Mouse (Mus musculus) splenic B cell, adult 2 months (primary cell): ENCODE data around the gene B4galnt1.
A peak's percentile ranks its signal among the peaks of the same experiment; 100 is the strongest.

Source experiments
- DNase-seq: peaks from one replicate; pipeline ENCODE4 v3.0.0-alpha.2; 2011; ENCODE audit warnings: low read depth, low spot score
- H3K27me3 ChIP-seq: 2 replicates; pipeline ENCODE4 v1.6.1; 2012; ENCODE audit warnings: mild to moderate bottlenecking, low read length, moderate library complexity, mixed read lengths; ENCODE audit not compliant: control insufficient read depth, poor library complexity, insufficient read depth, severe bottlenecking
- H3K36me3 ChIP-seq: 2 replicates; pipeline ENCODE4 v1.6.1; 2012; ENCODE audit warnings: mild to moderate bottlenecking, low read length, moderate library complexity, mixed read lengths; ENCODE audit not compliant: control insufficient read depth, poor library complexity, insufficient read depth, severe bottlenecking

B4galnt1 gene

DNA sequence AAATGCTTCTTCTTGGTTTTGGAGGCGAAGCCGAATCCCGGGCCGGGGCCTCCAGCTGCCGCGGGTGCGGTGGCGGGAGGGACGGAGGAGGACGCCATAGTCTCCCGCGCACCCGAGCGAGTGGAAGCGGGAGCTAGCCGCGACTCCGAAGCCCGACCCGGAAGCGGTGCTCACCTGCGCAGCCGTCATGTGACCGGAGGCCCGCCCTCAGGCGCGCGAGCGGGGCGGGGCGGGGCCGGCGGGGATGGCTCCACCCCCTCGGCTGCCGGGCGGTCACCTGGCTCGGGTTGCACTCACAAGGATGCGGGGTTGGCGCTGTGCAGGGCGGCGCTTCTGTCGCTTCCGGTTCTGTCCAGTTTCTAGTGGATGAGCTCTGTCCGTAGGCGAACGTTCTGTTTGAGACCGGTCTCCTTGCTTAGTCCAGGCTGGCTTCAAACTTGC, 46.4 kb downstream of the B4galnt1 start, which contains the start of gene Pip4k2c:
TSS of gene Pip4k2c (minus strand) at position 172 of the 441 bp plus-strand sequence.
- DNase-seq, result peak; percentile 93
- Histone ChIP-seq H3K27me3 (no peaks in the 10 kb centered on the region), H3K36me3 (no peaks in the 10 kb centered on the region; the same call in 1 of the 2 replicates)

GRCm38 (mm10) chr10:127213272-127213671, 48.2 kb downstream of the B4galnt1 start:
- DNase-seq, result no peak
- Histone ChIP-seq H3K27me3 (no peaks in the 10 kb centered on the region), H3K36me3 (no peaks in the 10 kb centered on the region)

- Histone ChIP-seq H3K36me3 (no peaks in the 10 kb centered on the region), H3K27me3 (no peaks in the 10 kb centered on the region)
- DNase-seq, result no peak
Measured at GRCm38 (mm10) chr10:127213704-127214421, 48.8 kb downstream of the B4galnt1 start.

GRCm38 (mm10) chr10:127214422-127214803, 49.4 kb downstream of the B4galnt1 start:
- no peak for DNase-seq
- no peaks in the 10 kb centered on the region for H3K27me3 ChIP-seq
- H3K36me3 ChIP-seq, result no peaks in the 10 kb centered on the region

- no peak for DNase-seq
- H3K36me3 ChIP-seq, result no peaks in the 10 kb centered on the region
Measured at GRCm38 (mm10) chr10:127216456-127216855, 51.4 kb downstream of the B4galnt1 start.

GRCm38 (mm10) chr10:127217177-127217576, 52.2 kb downstream of the B4galnt1 start:
- no peak for DNase-seq
- Histone ChIP-seq H3K36me3 (no peaks in the 10 kb centered on the region), H3K27me3 (no peaks in the 10 kb centered on the region)

More at GRCm38 (mm10) chr10:127216456-127216855, 51.4 kb downstream of the B4galnt1 start:
- H3K27me3 ChIP-seq, result no peaks in the 10 kb centered on the region

- no peaks in the 10 kb centered on the region for H3K36me3 ChIP-seq
- no peak for DNase-seq
- H3K27me3 ChIP-seq, result no peaks in the 10 kb centered on the region
Measured at GRCm38 (mm10) chr10:127218339-127218738, 53.3 kb downstream of the B4galnt1 start.
